Mouse (Mus musculus): ENCODE results near the gene Wasf2. TPM values are rescaled to one million over a fixed set of nuclear protein-coding genes. Genes with fewer than 3 reads are reported as not detected.

The Wasf2 gene
- polyA plus RNA-seq (2014; fragmentation: Nextera tagmentation; extraction: Ambion mirVana), result 19.6 and 23.1 TPM in 2 replicates

DNA sequence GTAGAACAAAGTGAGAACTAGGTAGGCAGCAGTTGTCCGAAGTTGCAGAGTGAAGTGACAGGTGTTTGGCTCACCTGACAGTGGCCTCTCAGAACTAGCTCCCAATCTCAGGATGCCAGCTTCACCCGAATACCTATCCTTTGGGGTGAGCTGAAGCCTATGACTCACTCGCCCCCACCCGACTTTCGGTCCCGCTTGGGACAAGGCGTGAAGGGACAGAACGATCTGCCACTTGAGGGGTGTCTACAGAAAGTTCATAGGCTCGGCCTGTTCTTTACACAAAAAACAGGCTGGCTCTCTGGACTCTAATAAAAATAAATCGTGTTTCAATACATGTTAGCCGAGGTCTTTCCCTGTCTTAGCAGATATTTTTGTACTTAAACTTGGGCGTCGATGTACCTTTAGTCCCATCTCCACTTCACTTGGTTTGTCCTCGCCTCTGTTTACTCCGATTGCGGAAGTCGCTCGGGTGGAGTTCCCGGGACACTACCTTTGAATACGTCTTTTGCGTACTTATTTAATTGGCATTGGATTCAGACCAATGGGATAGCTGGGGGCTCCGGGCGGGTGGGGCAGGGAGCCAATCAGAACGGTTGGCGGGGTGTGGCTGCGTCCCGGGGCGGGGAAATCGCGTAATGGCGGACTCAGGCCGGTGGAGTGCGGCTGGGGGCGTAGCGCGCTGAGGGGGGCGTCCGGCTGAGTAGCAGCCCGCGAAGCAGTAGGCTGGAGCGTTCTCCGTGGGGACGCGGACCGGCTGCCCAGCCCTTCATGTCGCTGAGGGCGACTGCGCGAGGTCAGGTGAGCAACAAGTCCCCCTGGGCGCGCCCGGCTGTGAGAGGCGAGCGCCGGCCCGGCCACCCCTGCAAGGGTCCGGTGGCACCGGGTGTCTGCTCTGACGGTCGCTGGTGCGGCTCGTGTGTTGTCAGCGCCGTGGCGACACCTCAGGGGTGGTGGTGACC is at the start of gene Wasf2:
Wasf2 (plus strand) TSS at position 575 of the 959 bp plus-strand sequence.
- DNase-seq (peak; percentile 97), ATAC-seq (ENCODE audit: low FRiP score, low TSS enrichment) (peak; percentile 95)
- no peaks in the 10 kb centered on the region for H3K9me3 ChIP-seq (ENCODE audit: control insufficient read depth, low read length)
- H3K27me3 ChIP-seq (ENCODE audit: control insufficient read depth, insufficient read depth, low read length), result no peaks in the 10 kb centered on the region
- H3K36me3 ChIP-seq (ENCODE audit: control insufficient read depth, insufficient read depth, low read length), result no peaks in the 10 kb centered on the region
- H3K4me3 ChIP-seq (replicated peaks; ENCODE audit: low read depth, low read length), result peak within 1 kb of the TSS; percentile 96
- peak within 1 kb of the TSS; percentile 70 for H3K27ac ChIP-seq (replicated peaks; ENCODE audit: low read depth, low read length)
- peaks cover 23% of the 10 kb centered on the region for H3K4me1 ChIP-seq (ENCODE audit: control insufficient read depth, insufficient read depth, low read length)
- H3K4me2 ChIP-seq (ENCODE audit: low read length), result peak within 1 kb of the TSS; percentile 95
- under 1% methylated on average over 65 of the region's 65 CpGs for whole genome bisulfite sequencing
- peak within 1 kb of the TSS; percentile 78 for H3K9ac ChIP-seq (replicated peaks; ENCODE audit: low read length)

DNA sequence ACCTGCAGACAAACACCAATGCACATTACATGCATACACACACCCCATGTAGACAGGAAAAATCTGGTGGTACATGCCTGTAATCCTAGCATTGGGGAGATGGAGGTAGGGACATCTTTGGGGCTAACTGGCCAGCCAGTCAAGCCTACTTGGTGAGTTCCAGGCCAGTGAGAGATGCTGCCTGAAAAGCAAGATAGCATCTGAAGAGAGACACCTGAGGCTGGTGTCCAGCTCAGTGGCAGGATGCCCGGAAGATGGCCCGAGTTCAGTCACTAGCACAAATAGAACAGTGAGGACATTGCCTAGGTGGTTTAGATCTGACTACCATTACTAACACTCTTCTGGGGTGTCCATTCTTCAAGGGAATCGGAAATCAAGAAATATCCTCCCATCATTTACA is 49.4 kb upstream of the Wasf2 start:
- WGBS, result 94% methylated on average over 3 of the region's 3 CpGs
- H3K27ac ChIP-seq (replicated peaks; ENCODE audit: low read depth, low read length), result no peak overlapping the region
- DNase-seq (no peak), ATAC-seq (ENCODE audit: low FRiP score, low TSS enrichment) (no peak)
- H3K27me3 ChIP-seq (ENCODE audit: control insufficient read depth, insufficient read depth, low read length), result no peaks in the 10 kb centered on the region
- peaks cover 16% of the 10 kb centered on the region for H3K36me3 ChIP-seq (ENCODE audit: control insufficient read depth, insufficient read depth, low read length)
- H3K9ac ChIP-seq (replicated peaks; ENCODE audit: low read length), result no peak overlapping the region
- no peak overlapping the region for H3K4me3 ChIP-seq (replicated peaks; ENCODE audit: low read depth, low read length)
- no peak overlapping the region for H3K4me2 ChIP-seq (ENCODE audit: low read length)
- H3K9me3 ChIP-seq (ENCODE audit: control insufficient read depth, low read length), result no peaks in the 10 kb centered on the region
- peaks cover 23% of the 10 kb centered on the region for H3K4me1 ChIP-seq (ENCODE audit: control insufficient read depth, insufficient read depth, low read length)

DNA sequence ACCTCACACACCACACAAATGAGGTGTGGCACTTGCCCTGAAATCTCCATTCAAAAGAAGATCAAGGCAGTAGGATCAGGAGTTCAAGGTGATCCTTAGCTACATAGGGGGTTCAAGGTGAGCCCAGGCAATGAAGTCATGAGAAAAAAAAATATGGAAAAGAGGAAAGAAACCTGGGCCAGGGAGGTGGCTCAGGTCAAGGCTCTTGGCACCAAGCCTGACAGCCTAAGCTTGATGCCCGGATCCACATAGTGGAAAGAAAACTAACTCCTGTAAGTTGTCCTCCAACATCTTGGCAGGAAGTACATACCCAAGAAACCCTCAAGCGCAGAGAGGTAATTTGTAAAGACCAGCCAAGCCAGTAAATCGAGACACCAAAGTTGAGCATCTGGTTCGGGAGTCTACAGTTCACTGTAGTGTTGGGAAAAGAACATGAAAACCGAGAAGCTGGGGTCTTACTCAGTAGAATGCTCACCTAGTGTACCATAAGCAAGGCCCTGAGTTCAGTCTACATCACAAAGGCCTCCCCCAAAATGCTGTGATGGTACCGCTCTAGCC is 48.0 kb upstream of the Wasf2 start:
- Histone ChIP-seq H3K9ac (replicated peaks; ENCODE audit: low read length) (no peak overlapping the region), H3K4me3 (replicated peaks; ENCODE audit: low read depth, low read length) (no peak overlapping the region), H3K36me3 (ENCODE audit: control insufficient read depth, insufficient read depth, low read length) (peaks cover 16% of the 10 kb centered on the region), H3K4me1 (ENCODE audit: control insufficient read depth, insufficient read depth, low read length) (peaks cover 31% of the 10 kb centered on the region), H3K4me2 (ENCODE audit: low read length) (no peak overlapping the region), H3K27ac (replicated peaks; ENCODE audit: low read depth, low read length) (no peak overlapping the region), H3K27me3 (ENCODE audit: control insufficient read depth, insufficient read depth, low read length) (no peaks in the 10 kb centered on the region), H3K9me3 (ENCODE audit: control insufficient read depth, low read length) (no peaks in the 10 kb centered on the region)
- DNase-seq, result no peak
- no peak for ATAC-seq (ENCODE audit: low FRiP score, low TSS enrichment)
- WGBS, result 88% methylated on average over 6 of the region's 6 CpGs

DNA sequence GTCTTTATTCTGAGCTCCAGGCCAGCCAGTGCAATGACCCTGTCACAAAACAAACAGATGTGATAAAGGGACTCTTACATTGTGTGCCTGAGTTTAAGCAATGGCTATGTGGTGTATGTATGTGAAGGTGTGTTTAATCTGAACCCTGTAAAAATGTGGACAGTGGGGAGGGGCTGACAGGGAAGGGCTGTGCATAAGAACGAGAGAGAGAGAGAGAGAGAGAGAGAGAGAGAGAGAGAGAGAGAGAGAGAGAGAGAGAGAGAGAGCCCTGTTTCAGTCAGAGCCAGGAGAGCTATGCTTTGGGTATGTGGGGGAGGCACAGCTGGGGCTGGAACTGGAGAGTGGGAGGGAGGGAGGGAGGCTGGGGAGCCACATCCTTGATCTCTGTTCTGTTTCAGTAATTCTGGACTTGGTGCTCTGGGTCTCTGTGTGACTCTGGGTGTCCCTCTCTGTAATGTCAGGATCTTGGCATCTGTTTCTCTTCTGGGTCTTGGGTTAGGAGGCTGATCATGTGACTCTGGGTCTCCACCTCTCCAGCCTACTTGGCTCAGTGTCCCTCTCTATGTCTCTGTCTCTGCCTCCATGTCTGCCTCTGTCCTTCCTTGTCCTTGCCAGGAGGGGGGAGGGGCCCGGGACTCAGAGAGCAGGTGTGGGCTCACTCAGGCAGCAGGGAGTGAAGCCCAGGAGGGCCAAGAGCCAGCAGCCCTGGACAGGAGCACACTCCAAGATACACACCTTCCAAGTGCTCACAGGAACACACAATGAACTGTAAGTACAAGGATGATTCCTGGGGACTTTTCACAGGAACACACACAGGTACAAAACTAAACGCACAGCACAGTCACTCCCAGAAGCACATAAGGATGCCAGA is 46.1 kb upstream of the Wasf2 start:
- Histone ChIP-seq H3K9me3 (ENCODE audit: control insufficient read depth, low read length) (no peaks in the 10 kb centered on the region), H3K9ac (replicated peaks; ENCODE audit: low read length) (peak overlapping the region; percentile 29; the same call in 1 of the 2 replicates), H3K36me3 (ENCODE audit: control insufficient read depth, insufficient read depth, low read length) (no peaks in the 10 kb centered on the region; the same call in 1 of the 2 replicates), H3K27me3 (ENCODE audit: control insufficient read depth, insufficient read depth, low read length) (no peaks in the 10 kb centered on the region), H3K4me2 (ENCODE audit: low read length) (peak overlapping the region; percentile 74), H3K4me1 (ENCODE audit: control insufficient read depth, insufficient read depth, low read length) (peaks cover 29% of the 10 kb centered on the region), H3K27ac (replicated peaks; ENCODE audit: low read depth, low read length) (peak overlapping the region; percentile 71), H3K4me3 (replicated peaks; ENCODE audit: low read depth, low read length) (no peak overlapping the region)
- WGBS, result 29% methylated on average over 3 of the region's 3 CpGs
- ATAC-seq (ENCODE audit: low FRiP score, low TSS enrichment), result 0 out of 2 replicates have a peak, but pooled peaks have one; percentile 15
- no peak for DNase-seq

DNA sequence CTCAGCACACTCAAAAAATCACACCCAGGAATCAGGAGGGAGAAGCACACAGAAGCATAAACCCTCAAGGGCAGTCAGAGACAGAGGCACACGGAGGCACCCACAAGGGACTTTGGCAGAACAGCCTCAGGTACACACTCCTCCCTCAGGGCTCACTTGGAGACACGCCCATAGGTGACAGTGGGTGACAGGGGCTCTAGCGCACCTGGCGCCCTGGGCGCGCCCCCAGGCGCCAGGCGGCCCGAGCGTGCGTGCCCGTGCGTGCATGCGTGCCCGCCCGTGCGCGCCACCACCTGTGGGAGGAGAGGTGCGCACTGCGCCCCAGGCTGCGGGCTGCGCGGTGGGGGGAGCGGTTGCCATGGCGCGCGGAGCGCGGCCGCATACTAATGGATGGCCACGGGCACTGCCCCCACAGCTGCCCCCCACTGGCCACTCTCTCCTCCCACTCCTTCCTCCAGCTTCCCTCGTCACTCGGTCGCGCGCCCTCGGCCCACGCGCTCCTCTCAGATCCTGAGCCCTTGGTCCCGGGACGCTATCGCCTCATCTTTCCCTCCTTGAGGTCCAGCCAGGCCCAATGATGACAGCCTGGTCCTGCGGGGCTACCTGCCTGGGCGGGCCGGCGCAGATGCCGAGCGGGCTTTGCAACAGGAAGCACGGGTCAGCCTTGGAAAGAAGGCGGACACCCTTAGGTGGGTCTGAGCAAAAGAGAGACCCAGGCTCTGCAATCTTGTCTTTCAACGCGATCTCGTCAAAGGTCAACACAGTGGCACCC is 45.1 kb upstream of the Wasf2 start:
- peak overlapping the region; percentile 29; the same call in 1 of the 2 replicates for H3K9ac ChIP-seq (replicated peaks; ENCODE audit: low read length)
- H3K9me3 ChIP-seq (ENCODE audit: control insufficient read depth, low read length), result no peaks in the 10 kb centered on the region
- H3K27ac ChIP-seq (replicated peaks; ENCODE audit: low read depth, low read length), result peak overlapping the region; percentile 71
- peak; percentile 62; the same call in 1 of the 2 replicates for ATAC-seq (ENCODE audit: low FRiP score, low TSS enrichment)
- WGBS, result 1% methylated on average over 48 of the region's 53 CpGs
- H3K36me3 ChIP-seq (ENCODE audit: control insufficient read depth, insufficient read depth, low read length), result no peaks in the 10 kb centered on the region; the same call in 1 of the 2 replicates
- peak overlapping the region; percentile 74 for H3K4me2 ChIP-seq (ENCODE audit: low read length)
- DNase-seq, result peak; percentile 84
- peaks cover 34% of the 10 kb centered on the region for H3K4me1 ChIP-seq (ENCODE audit: control insufficient read depth, insufficient read depth, low read length)
- no peaks in the 10 kb centered on the region for H3K27me3 ChIP-seq (ENCODE audit: control insufficient read depth, insufficient read depth, low read length)
- peak overlapping the region; percentile 30 for H3K4me3 ChIP-seq (replicated peaks; ENCODE audit: low read depth, low read length)

DNA sequence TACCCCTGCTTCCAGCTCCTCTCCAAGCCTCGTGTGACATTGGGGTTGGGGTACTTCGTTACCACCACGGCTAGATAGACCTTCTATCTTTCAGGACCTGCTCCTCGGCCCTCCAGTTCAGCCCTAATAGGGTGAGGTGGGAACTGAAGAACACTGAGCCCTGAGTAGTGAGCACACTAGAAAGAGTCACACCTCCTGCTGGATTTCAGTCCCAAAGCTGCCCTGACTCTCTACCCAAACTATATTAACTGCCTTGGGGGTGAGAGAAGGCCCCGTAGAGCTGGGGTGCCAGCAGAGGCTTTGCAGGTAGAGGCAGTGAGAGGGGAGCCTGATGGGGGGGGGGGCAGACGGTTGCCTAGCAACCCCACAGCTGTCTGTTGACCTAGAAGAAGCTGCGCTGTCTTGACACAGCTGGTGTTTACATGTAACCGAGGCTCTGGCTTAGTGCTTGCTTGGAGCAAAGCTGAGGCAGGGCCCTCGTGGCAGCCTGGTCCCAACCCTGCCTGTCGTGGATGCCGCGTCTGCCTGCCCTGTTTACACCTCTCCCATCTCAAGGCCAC is 44.4 kb upstream of the Wasf2 start:
- H3K4me2 ChIP-seq (ENCODE audit: low read length), result peak overlapping the region; percentile 74
- H3K27me3 ChIP-seq (ENCODE audit: control insufficient read depth, insufficient read depth, low read length), result no peaks in the 10 kb centered on the region
- 5% methylated on average over 12 of the region's 12 CpGs for WGBS
- H3K36me3 ChIP-seq (ENCODE audit: control insufficient read depth, insufficient read depth, low read length), result no peaks in the 10 kb centered on the region
- 0 out of 2 replicates have a peak, but pooled peaks have one; percentile 25 for ATAC-seq (ENCODE audit: low FRiP score, low TSS enrichment)
- H3K27ac ChIP-seq (replicated peaks; ENCODE audit: low read depth, low read length), result peak overlapping the region; percentile 71
- H3K4me1 ChIP-seq (ENCODE audit: control insufficient read depth, insufficient read depth, low read length), result peaks cover 41% of the 10 kb centered on the region
- peak overlapping the region; percentile 29; the same call in 1 of the 2 replicates for H3K9ac ChIP-seq (replicated peaks; ENCODE audit: low read length)
- H3K4me3 ChIP-seq (replicated peaks; ENCODE audit: low read depth, low read length), result peak overlapping the region; percentile 30
- H3K9me3 ChIP-seq (ENCODE audit: control insufficient read depth, low read length), result no peaks in the 10 kb centered on the region
- DNase-seq, result peak; percentile 72

DNA sequence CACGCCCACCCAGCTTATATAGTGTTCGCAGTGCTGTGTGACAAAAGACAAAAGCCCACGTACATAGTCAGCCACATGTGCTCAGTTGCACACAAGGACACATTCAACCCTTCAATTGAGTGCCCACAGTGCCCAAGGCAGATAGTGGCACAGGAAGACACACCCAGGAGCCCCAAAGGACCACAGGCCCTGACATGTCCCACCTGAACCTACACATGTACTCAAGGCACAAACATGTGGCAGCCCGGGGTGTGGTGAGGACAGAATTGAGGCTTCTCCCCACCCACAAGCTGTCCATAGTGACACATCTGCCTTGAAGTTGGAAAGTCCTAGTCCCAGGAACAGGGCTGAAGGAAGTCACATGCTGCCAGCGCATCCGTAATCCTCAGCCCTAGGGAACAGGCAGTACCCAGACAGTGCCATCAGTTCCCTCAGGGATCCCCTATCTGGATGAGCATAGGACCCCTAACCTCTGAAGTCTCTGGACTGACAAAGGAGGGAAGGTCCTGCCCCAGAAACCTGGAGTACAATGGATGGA is 43.1 kb upstream of the Wasf2 start:
- Histone ChIP-seq H3K9ac (replicated peaks; ENCODE audit: low read length) (no peak overlapping the region), H3K27ac (replicated peaks; ENCODE audit: low read depth, low read length) (0 out of 2 replicates have a peak overlapping the region, but pooled peaks have one; percentile 71), H3K4me2 (ENCODE audit: low read length) (no peak overlapping the region), H3K9me3 (ENCODE audit: control insufficient read depth, low read length) (no peaks in the 10 kb centered on the region), H3K4me3 (replicated peaks; ENCODE audit: low read depth, low read length) (no peak overlapping the region), H3K27me3 (ENCODE audit: control insufficient read depth, insufficient read depth, low read length) (no peaks in the 10 kb centered on the region), H3K4me1 (ENCODE audit: control insufficient read depth, insufficient read depth, low read length) (peaks cover 50% of the 10 kb centered on the region), H3K36me3 (ENCODE audit: control insufficient read depth, insufficient read depth, low read length) (no peaks in the 10 kb centered on the region)
- 85% methylated on average over 6 of the region's 6 CpGs for WGBS
- DNase-seq, result no peak
- no peak for ATAC-seq (ENCODE audit: low FRiP score, low TSS enrichment)
